Mouse (Mus musculus) limb, embryonic 14.5 days (tissue): ENCODE data around the gene Gm5269. TPM values are rescaled to one million over a fixed set of nuclear protein-coding genes. Genes with fewer than 3 reads are reported as not detected.
A peak's percentile ranks its signal among the peaks of the same experiment; 100 is the strongest.

Experiments used
- ATAC-seq: fragments of 200-750 bp; cut with Nextera tagmentation; 2 replicates; pipeline ENCODE4 v1.8.0; 2017; ENCODE audit warnings: low read depth, moderate number of reproducible peaks, moderate TSS enrichment; ENCODE audit not compliant: low FRiP score
- DNase-seq: peaks from one replicate; pipeline ENCODE4 v3.0.0-alpha.2; 2015; ENCODE audit warnings: low spot score
- H3K27ac ChIP-seq: fragments of 300-500 bp; sonication (generic); replicated peaks from 2 replicates; pipeline ENCODE4 v1.5.1; 2014; ENCODE audit warnings: low read depth, mild to moderate bottlenecking, low read length, moderate library complexity, mixed read lengths
- H3K27me3 ChIP-seq: fragments of 300-500 bp; sonication (generic); 2 replicates; pipeline ENCODE4 v1.6.1; 2014; ENCODE audit warnings: low read length, mixed read lengths; ENCODE audit not compliant: control insufficient read depth, insufficient read depth
- H3K36me3 ChIP-seq: fragments of 300-500 bp; sonication (generic); 2 replicates; pipeline ENCODE4 v1.6.1; 2014; ENCODE audit warnings: mild to moderate bottlenecking, low read length, moderate library complexity, mixed read lengths; ENCODE audit not compliant: control insufficient read depth, insufficient read depth
- H3K4me1 ChIP-seq: fragments of 300-500 bp; sonication (generic); 2 replicates; pipeline ENCODE4 v1.6.1; 2014; ENCODE audit warnings: antibody characterized with exemption, low read length, mixed read lengths; ENCODE audit not compliant: control insufficient read depth, insufficient read depth
- H3K4me2 ChIP-seq: fragments of 300-500 bp; sonication (generic); replicated peaks from 2 replicates; pipeline ENCODE4 v1.6.1; 2014; ENCODE audit warnings: low read depth, mild to moderate bottlenecking, low read length, moderate library complexity; ENCODE audit not compliant: severe bottlenecking
- H3K4me3 ChIP-seq: fragments of 300-500 bp; sonication (generic); replicated peaks from 2 replicates; pipeline ENCODE4 v1.5.1; 2014; ENCODE audit warnings: low read length
- H3K9ac ChIP-seq: fragments of 300-500 bp; sonication (generic); 2 replicates; pipeline ENCODE4 v1.6.1; 2014; ENCODE audit warnings: mild to moderate bottlenecking, low read depth, low read length, moderate library complexity; ENCODE audit not compliant: severe bottlenecking
- H3K9me3 ChIP-seq: fragments of 300-500 bp; sonication (generic); 2 replicates; pipeline ENCODE4 v1.6.1; 2016; ENCODE audit warnings: low read length; ENCODE audit not compliant: control insufficient read depth
- POLR2A ChIP-seq: fragments of 200-500 bp; IDR thresholded peaks from 2 replicates; pipeline ENCODE4 v1.8.0; 2012; ENCODE audit warnings: inconsistent platforms, mild to moderate bottlenecking, moderate library complexity, borderline replicate concordance; ENCODE audit not compliant: insufficient read depth, insufficient read length; ENCODE audit errors: extremely low read depth
- WGBS: fragments of 180-500 bp; shearing (Covaris S2); extraction: QIAGEN DNeasy Blood & Tissue Kit; methylation state at CpG from one replicate; pipeline ENCODE4 v1.1.7; 2014; 5-methylcytosine and 5-hydroxymethylcytosine counted together
- polyA plus RNA-seq, 2 experiments: library from polyadenylated mRNA; depleted of rRNA in 1 of 2; stranded (reverse) in 1 of 2; unstranded in 1 of 2; fragments of >200 nt; fragmentation: Nextera tagmentation in 1 of 2; extraction: Ambion mirVana in 1 of 2; gene quantifications; 2 replicates each; pipeline versions ENCODE4 v1.2.1 to v1.2.3; 2012 to 2014

Gene Gm5269
- polyA plus RNA-seq (2012; rRNA removed) = not detected in 2 replicates
- not detected in 2 replicates for polyA plus RNA-seq (2014; fragmentation: Nextera tagmentation; extraction: Ambion mirVana)

DNA sequence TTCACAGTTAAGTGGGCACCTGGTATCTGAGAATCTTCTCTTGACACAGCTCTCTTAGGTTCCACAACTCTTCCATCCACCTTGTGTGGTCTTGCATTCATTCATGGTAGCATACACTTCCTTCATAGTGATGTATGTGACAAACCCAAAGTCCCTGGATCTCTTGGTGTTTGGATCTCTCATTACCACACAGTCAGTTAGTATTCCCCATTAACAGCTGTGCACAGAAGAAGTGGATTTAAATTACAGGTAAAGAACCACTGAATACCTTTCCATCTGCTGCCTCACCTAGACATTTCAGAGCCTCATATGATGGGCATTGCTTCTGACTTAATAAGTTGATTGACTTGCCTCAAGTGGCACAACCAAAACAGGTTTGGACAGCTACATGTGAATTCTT lies at the start of gene Gm5269:
Gm5269 (minus strand) TSS at position 101 of the 400 bp plus-strand sequence.
- ATAC-seq (no peak), DNase-seq (no peak)
- no peak for TF ChIP-seq POLR2A
- H3K27me3 ChIP-seq = no peaks in the 10 kb centered on the region
- no peak within 1 kb of the TSS for H3K4me2 ChIP-seq
- no peaks in the 10 kb centered on the region for H3K36me3 ChIP-seq
- H3K9ac ChIP-seq = no peak within 1 kb of the TSS
- H3K4me3 ChIP-seq = no peak within 1 kb of the TSS
- H3K27ac ChIP-seq = no peak within 1 kb of the TSS
- H3K4me1 ChIP-seq = peaks cover 7% of the 10 kb centered on the region
- no peaks in the 10 kb centered on the region for H3K9me3 ChIP-seq

DNA sequence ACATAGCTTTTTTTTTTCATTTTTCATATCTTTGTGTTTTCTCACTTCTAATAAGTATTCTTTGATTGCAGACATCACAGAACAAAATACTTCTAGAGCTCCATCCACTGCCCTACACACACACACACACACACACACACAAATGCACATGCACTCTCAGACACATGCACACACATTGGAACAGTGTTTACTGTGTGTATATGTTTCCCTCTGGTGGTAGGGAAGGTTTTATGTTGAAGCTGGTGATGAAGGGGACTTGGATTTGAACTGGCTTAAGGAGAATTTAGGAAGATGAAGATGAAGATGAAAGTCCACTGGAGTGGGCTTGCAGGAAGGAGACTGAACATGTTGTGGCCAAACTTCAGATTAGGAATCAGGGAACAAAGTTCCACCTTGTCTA lies 41.1 kb upstream of the Gm5269 start:
- Histone ChIP-seq H3K4me2 (no peak overlapping the region), H3K27me3 (peaks cover 11% of the 10 kb centered on the region), H3K9me3 (no peaks in the 10 kb centered on the region), H3K27ac (no peak overlapping the region), H3K4me3 (no peak overlapping the region), H3K4me1 (peaks cover 2% of the 10 kb centered on the region; the same call in 1 of the 2 replicates), H3K36me3 (no peaks in the 10 kb centered on the region), H3K9ac (no peak overlapping the region)
- TF ChIP-seq POLR2A = no peak
- DNase-seq (no peak), ATAC-seq (no peak)

DNA sequence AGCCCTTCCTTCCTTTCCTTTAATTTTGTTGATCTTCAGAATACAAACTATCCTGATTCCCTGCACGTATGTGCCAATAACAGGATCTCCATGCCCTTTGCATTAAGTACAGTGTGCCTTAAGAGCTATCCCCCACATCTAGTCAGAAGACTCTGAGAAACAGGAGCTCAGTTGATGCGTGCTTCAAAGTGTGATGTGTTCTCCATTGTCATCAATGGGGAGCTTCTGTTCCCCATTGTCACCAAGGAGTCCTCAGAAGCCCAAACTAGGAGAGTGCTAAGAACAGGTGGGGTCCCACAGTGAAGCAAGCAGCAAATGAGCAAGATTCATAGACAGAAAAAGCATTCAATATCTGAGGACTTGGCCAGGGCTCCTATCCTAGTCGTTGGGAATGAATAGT lies 36.8 kb upstream of the Gm5269 start:
- ATAC-seq = no peak

DNA sequence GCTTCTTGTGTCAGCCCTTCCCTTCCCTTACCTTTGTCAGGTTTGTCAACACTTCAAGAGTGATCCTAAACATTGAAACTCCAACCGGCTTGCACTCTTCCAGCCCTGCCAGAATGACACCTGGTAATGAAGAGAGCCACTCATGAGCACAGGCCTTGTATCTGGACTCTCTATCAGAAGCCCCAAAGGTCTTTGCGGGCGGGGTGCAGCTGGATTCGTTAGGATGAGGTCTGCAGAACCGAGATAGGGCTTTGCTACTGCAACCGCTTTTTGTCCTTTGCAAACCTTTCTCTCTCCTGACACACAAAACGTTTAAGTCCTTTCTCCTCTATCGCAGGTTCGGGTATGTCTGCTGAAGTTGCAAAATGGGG lies 36.3 kb upstream of the Gm5269 start, which contains the start of gene Slc40a1:
Slc40a1 (minus strand) TSS at position 131 of the 371 bp plus-strand sequence.
- ATAC-seq (no peak), DNase-seq (no peak)
- Histone ChIP-seq H3K27ac (no peak within 1 kb of the TSS), H3K9me3 (no peaks in the 10 kb centered on the region), H3K4me1 (peaks cover 3% of the 10 kb centered on the region; the same call in 1 of the 2 replicates), H3K9ac (peak within 1 kb of the TSS; percentile 48), H3K4me3 (peak within 1 kb of the TSS; percentile 52), H3K27me3 (peaks cover 13% of the 10 kb centered on the region), H3K4me2 (peak within 1 kb of the TSS; percentile 89), H3K36me3 (no peaks in the 10 kb centered on the region)
- TF ChIP-seq POLR2A = no peak
- 25% methylated on average over 9 of the region's 9 CpGs for WGBS

More for the DNA sequence above, 36.8 kb upstream of the Gm5269 start:
- no peak overlapping the region for H3K9ac ChIP-seq
- no peak for TF ChIP-seq POLR2A
- H3K4me2 ChIP-seq = no peak overlapping the region
- peaks cover 3% of the 10 kb centered on the region; the same call in 1 of the 2 replicates for H3K4me1 ChIP-seq
- no peak overlapping the region for H3K4me3 ChIP-seq
- H3K27ac ChIP-seq = no peak overlapping the region
- no peaks in the 10 kb centered on the region for H3K9me3 ChIP-seq
- no peak for DNase-seq
- no peaks in the 10 kb centered on the region for H3K36me3 ChIP-seq
- H3K27me3 ChIP-seq = peaks cover 13% of the 10 kb centered on the region
- 51% methylated on average over 3 of the region's 3 CpGs for WGBS

DNA sequence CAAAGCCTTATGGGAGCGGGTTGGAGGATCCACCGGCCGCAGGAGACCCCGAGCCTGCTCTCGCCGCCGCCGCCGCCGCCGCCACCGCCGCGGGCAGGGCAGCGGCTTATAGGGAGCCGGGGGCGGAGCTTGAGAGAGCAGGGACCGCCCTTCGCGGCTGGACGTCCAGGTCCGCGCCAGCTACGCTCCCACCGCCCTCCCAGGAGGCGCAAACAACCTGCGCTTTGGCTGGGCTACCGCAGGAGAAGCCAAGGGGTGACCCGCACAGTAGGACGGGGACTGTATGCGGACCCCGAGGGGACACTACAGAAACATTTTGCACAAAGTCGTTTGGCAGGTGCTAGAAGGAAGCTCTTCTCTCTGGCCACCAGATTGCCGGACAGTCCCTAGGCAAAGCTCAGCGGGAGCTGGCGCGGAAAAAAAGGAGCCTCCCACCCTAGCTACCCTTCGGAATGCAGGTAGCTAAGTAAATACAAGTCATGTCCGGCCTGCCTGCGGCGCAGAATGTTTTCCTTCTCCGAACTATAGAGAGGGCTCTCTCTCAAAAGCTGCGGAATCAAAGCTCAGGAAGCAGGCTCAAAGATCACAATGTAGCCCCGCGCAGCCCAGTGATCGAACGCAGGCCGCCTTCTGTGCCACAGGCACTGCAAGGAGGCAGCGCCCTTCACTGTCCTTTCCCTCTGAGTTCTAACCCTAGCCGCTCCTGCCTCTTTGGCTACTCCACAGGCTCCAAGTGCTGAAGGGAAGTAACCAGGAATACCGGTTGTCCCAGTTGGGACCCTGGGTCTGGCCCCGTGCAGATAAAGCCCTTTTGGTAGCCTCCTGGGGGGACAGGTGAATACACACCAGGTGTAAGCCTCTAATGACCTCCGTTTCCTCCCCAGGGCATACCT lies 35.7 kb upstream of the Gm5269 start:
- no peaks in the 10 kb centered on the region for H3K36me3 ChIP-seq
- no peak for TF ChIP-seq POLR2A
- DNase-seq (peak; percentile 81), ATAC-seq (peak; percentile 89)
- peaks cover 3% of the 10 kb centered on the region; the same call in 1 of the 2 replicates for H3K4me1 ChIP-seq
- no peak overlapping the region for H3K27ac ChIP-seq
- H3K4me2 ChIP-seq = peak overlapping the region; percentile 89
- peak overlapping the region; percentile 48 for H3K9ac ChIP-seq
- under 1% methylated on average over 52 of the region's 53 CpGs for WGBS
- no peaks in the 10 kb centered on the region for H3K9me3 ChIP-seq
- peaks cover 13% of the 10 kb centered on the region for H3K27me3 ChIP-seq
- peak overlapping the region; percentile 52 for H3K4me3 ChIP-seq
